Mouse (Mus musculus) heart, postnatal 36 days (tissue): ENCODE measurements at regions not wholly inside any gene's neighbourhood (a gene's known extent, or its start where the extent isn't known, plus 50 kb on each side); places are given as distances from the start of the nearest gene placed in this dataset.
A peak's percentile ranks its signal among the peaks of the same experiment; 100 is the strongest.
"Not testable (repeated sequence)": the region's sequence is repeated elsewhere in the genome, so short reads cannot be mapped to it uniquely, and the experiment has no call there.

Source experiments
- DNase-seq, 2 experiments: peaks; one replicate each; pipeline ENCODE4 v3.0.0; 2021 to 2022
- intact Hi-C: fragments of 180-260 bp; cut with DNase I; formaldehyde crosslinking; loops from one replicate; pipeline ENCODE4 v1.15.1; 2025

DNA sequence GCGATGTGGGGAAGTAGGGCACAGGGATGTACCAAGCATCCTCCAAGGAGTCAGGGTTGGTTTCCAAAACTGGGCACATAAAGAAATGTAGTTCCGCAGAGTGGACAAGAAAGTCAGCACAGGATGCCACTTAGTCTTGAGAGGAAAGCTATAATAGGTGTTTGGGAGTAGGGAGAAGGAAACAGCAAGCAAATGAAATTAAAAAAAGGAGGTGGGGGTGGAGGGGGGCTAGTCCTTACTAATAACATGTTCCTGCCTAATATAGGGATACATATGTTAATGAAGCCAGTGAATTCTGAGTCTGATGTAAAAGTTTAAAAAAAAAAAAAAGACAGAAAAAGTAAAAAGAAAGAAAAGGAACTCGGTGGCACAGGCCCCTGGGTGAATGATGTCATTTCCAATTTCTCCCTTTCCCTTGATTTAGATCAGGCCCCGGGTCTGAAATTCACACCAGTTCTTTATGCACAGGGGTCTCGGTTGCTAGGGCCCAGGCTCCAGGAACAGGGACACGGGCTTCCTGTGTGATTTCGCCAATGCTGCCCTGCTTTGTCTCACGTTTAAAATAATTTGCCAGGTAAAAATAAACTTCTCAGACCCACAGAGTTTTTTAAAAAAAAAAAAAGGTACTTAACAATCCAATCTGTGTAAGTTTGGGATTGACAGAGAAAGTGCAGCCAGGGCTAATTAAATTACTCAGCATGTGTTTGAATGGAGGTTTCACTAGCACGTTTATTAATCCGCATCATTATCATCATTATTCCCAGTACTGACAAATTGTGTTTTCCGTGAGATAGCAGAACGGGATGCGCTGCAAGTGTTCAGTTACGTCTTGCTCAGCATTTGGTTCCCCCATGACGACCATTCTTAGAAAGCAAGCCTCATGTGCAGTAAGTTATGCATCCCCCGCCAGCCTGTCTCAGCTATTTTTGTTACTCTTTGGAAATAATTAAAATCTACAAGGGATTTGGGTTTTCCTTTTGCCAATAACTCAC, 172.8 kb upstream of the Slc25a13 start:
- no peak for DNase-seq
- intact Hi-C loops = no loop called here

DNA sequence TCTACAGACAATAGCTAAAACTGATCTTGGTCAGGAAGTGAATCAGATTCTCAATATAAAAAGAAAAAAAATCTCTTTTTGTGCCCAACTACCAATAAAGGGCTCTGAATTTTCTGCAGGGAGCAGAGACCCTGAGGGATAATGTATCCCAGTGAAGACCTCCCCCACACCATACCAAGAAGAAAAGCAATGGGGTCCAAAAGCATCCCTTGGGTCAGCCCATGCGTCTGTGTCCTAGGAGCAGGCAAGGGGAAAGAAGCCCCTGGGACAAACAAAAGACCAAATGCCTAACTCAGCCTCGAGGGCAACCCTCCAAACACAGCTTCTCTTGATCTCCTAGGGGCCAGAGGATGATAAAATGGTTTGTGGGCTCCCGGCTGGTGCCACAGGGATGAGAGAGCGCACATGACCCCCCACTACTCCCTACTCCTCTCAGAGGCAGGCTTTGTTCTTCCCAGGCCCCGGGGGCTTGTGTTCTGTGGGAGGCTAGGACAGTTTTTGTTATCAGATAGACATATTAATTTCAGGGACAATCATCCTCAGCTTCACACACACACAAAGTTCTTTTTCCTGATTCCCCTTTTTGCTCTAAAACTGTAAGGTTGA, 172.0 kb upstream of the Slc25a13 start:
- intact Hi-C loops = no loop called here

DNA sequence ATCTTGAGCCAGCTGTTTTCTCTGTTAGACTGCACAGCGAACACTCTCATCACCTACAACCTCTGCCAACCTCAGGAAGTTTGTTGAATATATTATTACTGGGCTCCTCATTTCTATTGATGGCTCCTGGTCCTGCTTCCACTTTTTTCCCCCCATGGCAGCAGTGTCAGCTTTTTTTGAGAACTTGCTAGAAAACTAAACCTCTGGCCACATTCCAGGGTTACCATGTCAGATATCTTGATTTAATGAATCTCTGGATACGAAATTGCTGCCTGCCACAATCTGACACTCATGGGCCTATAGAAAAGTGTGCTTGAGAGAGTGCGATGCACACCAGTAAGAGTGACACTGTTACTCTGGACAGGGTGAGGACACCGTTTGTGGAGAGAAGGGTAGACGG, 170.6 kb upstream of the Slc25a13 start:
- no peak for DNase-seq
- intact Hi-C loops = no loop called here

More for the DNA sequence above, 172.0 kb upstream of the Slc25a13 start:
- no peak for DNase-seq

DNA sequence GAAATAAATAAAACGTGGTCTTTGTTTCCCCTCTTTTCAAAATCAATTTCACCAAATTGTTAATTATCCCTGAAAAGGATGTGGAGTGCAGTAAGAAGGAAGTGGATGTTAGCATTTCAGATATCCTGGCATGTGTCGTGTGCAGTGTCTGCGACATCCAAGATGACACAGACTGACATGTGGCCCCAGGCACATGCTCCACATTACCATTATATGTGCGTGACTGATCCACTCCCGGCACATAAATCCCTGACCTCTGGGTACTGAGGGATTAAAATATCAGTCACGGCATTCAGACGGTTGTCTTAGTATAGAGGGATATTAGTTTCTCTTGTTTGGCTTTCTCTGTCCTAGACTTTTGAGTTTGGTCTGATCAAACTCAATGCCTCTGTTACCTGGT, 168.0 kb upstream of the Slc25a13 start:
- DNase-seq = no peak
- intact Hi-C loops = no loop called here

DNA sequence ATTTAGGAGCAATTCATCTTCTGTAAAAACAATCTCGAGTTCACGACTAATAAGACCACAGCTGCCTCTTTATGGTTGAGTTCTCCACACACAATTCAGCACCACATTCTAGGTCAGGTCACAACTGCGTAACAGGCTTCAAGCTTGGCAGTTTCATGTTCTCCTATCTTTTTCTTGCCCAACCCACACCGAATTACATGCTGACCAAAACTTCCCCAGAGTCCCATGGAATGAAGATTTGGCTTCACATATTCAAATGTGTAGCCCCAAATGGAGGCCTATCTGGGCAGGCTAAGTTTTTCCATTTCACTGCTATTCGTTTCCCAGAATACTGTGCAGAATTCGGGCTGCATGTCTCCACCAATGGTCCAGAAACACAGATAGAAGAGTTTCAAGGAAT, 167.5 kb upstream of the Slc25a13 start:
- no peak for DNase-seq
- intact Hi-C loops = no loop called here

DNA sequence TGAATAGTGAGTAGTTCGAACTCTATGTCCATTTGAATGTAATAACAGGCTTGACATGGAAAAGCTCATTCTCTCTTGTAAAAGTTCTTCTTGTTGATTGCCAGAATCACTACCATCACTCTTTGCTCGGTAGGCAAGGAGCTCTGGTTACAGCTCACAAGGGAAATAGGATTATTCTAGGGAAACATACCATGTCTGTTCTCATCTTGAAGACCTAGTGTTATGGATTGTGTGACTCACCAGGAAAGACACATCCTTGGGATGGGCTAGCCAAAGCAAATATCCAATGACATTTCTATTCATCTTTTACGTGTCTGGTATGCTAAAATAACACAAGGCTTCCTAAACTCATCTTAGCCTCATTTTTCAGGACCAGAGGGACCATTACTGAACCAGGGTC, 155.4 kb upstream of the Slc25a13 start:
- no peak for DNase-seq
- intact Hi-C loops = loop anchor here (5.0 kb wide), 1 partner anchor 70 kb away; no protein-coding TSS in a partner anchor

DNA sequence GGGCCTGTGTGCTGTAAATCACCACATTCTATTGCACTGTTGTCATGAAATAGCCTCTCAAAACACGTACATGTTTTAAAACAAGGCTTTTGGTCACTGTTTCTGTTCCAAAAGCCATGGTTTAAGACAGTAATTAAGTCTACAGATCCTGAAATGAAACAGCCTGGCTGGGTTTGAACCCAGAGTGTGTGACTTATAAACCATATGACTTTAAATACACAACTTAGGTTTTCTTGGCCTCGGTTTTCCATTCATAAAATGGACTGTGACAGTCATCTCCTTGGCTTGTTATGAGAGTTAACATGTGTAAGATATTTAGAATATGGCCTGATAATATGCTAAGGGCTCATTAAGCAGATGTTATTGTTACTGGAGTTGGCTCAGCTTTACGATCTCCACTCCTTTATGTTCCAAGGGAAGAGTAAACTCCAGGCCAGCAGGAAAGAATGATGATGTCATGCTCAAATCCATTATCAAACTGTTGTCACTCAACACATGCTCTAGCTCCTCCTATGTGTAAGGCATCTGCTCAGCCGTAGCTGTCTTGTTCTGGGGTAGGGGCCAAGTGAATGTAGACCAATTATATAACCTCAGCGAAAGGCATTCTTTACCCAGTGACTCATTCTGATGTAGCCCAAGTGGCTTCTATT, 154.6 kb upstream of the Slc25a13 start:
- DNase-seq = peak in 1 of 2 experiments; percentile 20
- intact Hi-C loops = loop anchor here (5.0 kb wide), 1 partner anchor 69 kb away; no protein-coding TSS in a partner anchor

DNA sequence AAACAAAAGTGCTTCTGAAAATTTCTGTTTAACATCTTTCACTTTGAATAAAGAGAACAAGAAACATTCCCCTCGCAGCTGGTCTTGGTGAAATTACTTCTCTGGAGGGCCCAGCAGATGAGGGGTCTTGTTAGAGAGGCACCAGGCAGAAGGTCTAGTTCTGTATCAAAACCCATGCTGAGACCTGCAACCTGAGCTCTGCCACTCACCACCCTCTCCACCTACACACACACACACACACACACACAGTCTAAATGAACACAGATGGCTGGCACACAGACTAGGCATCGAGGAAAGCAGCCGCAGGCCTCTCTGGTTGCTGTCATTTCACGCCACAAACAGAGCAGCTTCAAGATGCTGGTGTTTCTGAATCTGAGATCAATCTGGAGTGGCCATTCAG, 147.1 kb upstream of the Slc25a13 start:
- intact Hi-C loops = no loop called here
- DNase-seq = no peak

DNA sequence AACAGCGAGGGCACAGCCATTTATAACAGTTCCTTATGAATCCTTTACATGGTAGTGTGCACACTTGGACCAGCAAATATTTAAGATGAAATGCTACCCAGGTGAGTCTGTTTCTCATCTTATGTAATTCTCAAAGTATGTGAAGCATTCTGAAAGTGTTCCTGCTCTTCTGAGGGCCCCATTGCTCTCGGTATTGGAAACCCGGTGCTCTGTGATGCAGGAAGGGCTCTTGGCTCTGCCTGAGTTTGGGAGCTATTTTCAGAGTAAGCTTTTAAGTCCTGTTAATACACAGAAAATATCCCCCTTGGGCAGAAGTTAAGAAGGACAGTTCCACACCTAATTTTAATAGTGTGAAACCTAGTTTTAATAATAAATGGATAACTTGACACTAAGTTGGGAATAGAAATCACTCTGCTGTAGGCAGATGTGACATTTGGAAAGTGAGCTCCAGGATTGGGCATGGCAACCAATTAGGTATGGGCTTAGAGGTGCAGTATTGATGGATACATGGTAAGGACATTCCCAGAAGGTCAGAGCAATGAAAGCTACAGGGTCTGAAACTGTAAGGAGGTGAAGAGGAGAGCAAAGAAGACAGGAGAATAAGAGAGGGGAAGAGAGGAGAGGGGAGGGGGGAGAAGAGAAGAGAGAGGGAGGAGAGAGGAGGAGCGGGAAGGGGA, 145.8 kb upstream of the Slc25a13 start:
- intact Hi-C loops = no loop called here

DNA sequence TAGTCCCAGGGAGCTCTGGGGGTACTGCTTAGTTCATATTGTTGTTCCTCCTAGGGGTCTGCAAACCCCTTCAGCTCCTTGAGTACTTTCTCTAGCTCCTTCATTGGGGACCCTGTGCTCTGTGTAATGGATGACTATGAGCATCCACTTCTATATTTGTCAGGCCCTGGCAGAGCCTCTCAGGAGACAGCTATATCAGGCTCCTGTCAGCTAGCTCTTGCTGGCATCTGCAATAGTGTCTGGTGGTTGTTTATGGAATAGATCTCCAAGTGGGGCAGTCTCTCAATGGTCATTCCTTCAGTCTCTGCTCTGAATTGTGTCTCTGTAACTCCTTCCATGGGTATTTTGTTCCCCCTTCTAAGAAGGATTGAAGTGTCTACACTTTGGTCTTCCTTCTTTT, 144.2 kb upstream of the Slc25a13 start:
- intact Hi-C loops, DNase-seq: not testable (repeated sequence)

More for the DNA sequence above, 145.8 kb upstream of the Slc25a13 start:
- no peak for DNase-seq

DNA sequence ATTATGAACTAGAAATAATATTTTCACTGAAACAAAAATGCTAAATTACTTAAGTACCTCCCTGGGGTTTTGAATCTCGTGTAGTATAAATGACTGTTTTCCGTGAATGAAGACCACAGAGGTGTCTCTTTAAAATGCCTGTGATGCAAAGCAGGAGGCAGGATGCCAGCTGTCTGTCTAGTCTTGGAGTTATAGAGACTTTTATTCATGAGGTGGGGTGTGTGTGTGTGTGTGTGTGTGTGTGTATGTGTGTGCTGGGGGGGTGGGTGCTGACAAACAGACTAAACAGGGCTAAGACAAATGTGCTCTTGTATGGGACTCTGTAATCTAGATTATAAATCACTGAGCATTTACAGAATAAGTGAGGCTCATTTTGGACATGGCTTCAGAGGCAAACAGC, 140.5 kb upstream of the Slc25a13 start:
- intact Hi-C loops = no loop called here
- DNase-seq = no peak

DNA sequence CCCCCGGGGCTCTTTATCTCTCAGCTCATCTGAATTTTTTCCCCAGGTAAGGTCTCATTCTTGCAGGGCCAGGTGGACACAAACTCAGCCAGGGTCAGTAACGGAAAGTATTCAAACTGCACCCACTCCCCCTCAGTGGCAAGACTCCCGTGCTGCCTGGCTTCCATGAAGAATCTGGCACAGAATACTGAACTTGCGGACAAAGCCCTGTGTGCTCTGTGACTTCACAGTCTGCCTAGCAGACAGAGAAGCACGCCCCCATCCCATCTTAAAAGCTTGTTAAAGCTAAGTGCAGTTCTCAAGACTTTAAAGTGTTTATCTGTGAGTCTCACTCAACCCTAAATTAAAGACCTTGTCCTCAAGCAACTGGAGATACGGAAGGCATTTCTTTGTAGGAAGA, 140.0 kb upstream of the Slc25a13 start:
- intact Hi-C loops = no loop called here

DNA sequence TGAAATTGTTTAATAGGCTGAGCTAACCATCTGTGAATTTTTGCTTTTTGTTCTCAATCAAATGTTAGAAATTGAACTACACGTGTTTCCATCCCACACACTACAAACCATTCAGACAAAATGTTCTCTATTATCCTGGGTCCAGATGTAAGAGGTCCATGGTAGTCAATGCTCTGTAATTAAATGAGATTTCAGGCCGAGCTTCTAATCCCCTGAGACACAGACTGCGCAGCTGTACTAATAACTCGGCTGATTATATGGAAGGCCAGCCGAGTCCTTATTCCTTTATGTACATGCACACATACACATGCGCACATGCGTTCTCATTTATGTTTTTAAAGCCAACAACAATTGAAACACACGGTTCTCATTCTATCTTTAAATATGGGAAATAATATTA, 118.3 kb upstream of the Slc25a13 start:
- no peak for DNase-seq
- intact Hi-C loops = no loop called here

More for the DNA sequence above, 140.0 kb upstream of the Slc25a13 start:
- no peak for DNase-seq

DNA sequence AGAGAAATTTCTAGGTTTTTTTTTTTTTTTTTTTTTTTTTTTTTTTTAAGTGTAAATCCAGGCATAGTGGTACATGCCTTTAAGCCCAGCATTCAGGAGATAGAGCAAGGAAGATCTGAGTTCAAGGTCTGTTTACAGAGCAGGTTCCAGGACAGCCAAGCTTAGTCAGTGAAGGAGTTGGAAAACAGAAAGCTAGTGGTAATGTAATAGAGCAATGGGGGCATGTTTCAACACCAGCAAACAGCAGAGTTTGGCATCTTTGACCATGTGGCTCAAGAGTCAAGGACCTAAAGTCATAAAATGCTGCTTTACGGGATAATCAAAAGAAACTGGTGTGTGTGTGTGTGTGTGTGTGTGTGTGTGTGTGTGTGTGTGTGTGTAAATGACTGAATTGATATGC, 113.3 kb upstream of the Slc25a13 start:
- intact Hi-C loops = no loop called here
- no peak for DNase-seq

DNA sequence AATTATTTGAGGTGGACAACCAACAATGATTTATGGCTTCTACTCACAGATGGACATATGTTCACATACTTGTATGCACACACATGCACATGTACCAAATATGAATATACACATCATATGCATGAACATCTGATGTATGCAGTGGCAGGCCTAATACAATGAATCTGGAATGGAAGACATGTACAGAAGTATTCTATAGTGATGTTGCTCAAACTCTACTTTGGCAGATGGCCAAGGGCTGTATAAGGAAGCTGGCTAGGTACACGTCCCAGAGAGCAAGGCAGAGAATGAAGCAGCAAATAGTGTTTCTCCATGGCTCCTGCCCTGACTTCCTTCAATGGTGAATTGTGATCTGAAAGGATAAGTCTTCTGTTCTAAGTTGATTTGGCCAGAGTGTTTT, 108.5 kb upstream of the Slc25a13 start:
- intact Hi-C loops = no loop called here

DNA sequence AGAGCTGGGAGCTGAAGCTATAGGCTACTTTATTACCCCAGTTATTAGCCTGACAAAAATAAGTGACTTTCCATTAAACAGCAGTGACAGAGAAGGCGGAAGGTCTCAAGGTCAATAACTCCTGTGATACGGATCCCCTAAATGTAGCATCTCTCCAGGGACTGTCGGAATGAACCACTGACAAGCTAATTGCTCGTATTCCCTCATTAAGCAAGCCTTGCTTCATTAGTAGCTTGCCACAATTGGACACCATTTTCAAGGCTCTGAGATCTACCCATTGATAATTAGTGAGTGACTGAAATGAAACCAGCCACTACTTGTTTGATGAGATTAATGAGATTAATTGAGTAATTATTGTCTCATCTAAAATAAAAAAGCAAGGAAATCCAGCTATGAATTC, 99.8 kb upstream of the Slc25a13 start:
- no peak for DNase-seq
- intact Hi-C loops = no loop called here

More for the DNA sequence above, 108.5 kb upstream of the Slc25a13 start:
- no peak for DNase-seq

DNA sequence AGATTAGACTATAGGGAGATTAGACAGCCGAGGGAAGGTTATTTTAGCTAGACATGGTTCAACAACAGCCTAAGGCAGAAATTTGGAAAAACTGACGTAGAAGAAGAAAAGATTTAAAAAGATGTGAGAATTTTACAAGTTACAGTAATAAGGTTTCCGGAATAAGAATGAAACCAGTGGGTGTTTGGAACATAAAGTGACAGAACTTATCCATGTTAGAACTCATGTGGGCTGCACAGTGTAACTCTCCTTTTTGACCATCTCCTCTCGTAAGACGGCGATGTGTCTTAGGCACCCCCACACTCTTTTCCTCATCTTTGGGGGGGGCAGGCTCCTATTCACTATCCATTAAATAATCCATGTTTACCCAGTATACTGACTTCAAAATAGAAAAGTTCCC, 96.2 kb upstream of the Slc25a13 start:
- intact Hi-C loops = no loop called here

DNA sequence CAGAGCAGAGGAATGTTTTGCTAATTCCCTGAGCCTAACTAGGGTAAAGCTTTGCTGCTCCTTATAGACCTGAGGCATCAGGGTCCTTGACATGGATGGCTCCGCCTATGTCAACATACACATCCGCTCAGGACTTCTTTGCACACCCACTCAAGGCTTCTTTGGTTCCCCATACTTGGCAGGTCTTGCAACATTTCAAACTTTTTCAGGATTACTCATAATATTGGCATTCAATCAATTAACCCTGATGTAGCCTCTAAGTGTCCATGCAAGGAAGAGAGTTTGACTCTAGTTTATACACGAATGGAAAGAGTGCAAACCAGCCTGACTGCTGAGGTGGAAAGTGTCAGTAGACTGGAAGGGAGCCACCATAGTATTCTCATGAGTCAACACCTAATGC, 93.2 kb upstream of the Slc25a13 start:
- intact Hi-C loops = no loop called here
- DNase-seq = no peak

More for the DNA sequence above, 96.2 kb upstream of the Slc25a13 start:
- no peak for DNase-seq

DNA sequence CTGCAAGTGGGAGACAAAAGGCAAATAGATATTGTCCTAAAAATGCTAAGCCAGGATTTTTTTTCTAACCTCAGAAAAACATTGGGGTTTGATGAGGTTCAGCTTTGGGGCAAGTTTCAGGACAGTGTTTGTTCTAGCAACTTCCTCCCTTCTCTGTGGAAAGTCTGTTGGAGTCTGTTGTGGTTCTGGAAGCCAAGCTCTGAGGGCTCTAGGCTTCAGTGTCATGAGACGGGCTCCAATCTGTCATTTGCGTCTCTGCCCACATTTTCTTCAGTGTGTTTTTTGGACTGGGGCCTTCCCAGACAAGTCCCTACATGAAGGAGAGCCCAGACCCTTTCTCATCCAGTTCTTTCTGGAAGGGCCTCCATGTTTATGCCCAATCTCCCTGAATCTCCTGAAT, 90.6 kb upstream of the Slc25a13 start:
- intact Hi-C loops = loop anchor here (10.0 kb wide), 1 partner anchor 267 kb away; the partner anchor contains the start of gene Sem1
- DNase-seq = no peak

DNA sequence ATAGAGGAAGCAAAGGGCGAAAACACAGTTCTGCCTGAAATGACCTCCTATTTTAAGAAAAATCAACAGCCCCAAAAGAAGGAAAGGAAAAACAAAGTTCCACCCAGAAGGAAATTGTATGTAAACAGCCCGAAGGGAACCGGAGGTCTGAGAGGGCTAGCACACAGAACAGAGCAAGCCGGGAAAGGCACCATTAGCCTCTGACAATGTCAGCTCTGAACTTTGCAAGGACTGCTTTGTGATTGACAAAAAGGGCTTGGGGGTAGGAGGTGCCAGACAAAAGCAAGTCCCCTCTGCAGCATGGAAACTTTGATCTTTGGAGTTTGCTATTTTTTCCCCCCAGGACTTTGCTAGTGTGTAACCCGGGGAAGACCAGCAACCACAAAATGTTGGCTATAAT, 86.8 kb upstream of the Slc25a13 start:
- intact Hi-C loops = loop anchor here (5.0 to 10.0 kb wide), 2 partner anchors 69 to 271 kb away; partner anchors contain the start of gene Sem1
- no peak for DNase-seq
